Mouse (Mus musculus): ENCODE results near the gene Hcfc1.

GRCm38 (mm10) chrX:73976283-73976682 lies 10.1 kb upstream of the Hcfc1 start:
- no peak for TF ChIP-seq CTCF (IDR thresholded peaks at IDR 0.05; ENCODE audit: low read depth, low read length)
- TF ChIP-seq POLR2A (IDR thresholded peaks at IDR 0.05; ENCODE audit: borderline replicate concordance, low read depth, low read length), result no peak

Measured in bone marrow macrophage, adult 2 months (primary cell).